Mouse (Mus musculus) macrophage (primary cell): ENCODE data around the gene Gstp3. TPM values are rescaled to one million over a fixed set of nuclear protein-coding genes. Genes with fewer than 3 reads are reported as not detected.
"Not testable (repeated sequence)": the region's sequence is repeated elsewhere in the genome, so short reads cannot be mapped to it uniquely, and the experiment has no call there.

Experiments used
- H3K27ac ChIP-seq: fragments of 350-480 bp; formaldehyde crosslinking; 2 replicates; pipeline ENCODE4 v1.9.0; 2021
- H3K36me3 ChIP-seq: fragments of 350-480 bp; formaldehyde crosslinking; 2 replicates; pipeline ENCODE4 v1.9.0; 2021; ENCODE audit errors: inconsistent target
- H3K4me3 ChIP-seq: fragments of 350-480 bp; formaldehyde crosslinking; 2 replicates; pipeline ENCODE4 v1.9.0; 2021; ENCODE audit errors: inconsistent target
- H3K79me2 ChIP-seq: fragments of 350-480 bp; formaldehyde crosslinking; 2 replicates; pipeline ENCODE4 v1.9.0; 2021; ENCODE audit errors: inconsistent target
- WGBS: methylation state at CpG from one replicate; pipeline ENCODE4 v1.1.7; 2026; ENCODE audit warnings: inconsistent platforms; ENCODE audit not compliant: missing documents; 5-methylcytosine and 5-hydroxymethylcytosine counted together
- polyA plus RNA-seq: library from polyadenylated mRNA; stranded (reverse); fragments of 250-400 nt; gene quantifications from 3 replicates; pipeline ENCODE4 v1.2.4, GENCODE M21; 2018; ENCODE audit warnings: inconsistent platforms

Gstp3 gene
- polyA plus RNA-seq, 1 experiment from 2014 or later = not detected

GRCm38 (mm10) chr19:4082219-4082965, 23.0 kb upstream of the Gstp3 start:
- WGBS = 95% methylated on average over 11 of the region's 11 CpGs

DNA sequence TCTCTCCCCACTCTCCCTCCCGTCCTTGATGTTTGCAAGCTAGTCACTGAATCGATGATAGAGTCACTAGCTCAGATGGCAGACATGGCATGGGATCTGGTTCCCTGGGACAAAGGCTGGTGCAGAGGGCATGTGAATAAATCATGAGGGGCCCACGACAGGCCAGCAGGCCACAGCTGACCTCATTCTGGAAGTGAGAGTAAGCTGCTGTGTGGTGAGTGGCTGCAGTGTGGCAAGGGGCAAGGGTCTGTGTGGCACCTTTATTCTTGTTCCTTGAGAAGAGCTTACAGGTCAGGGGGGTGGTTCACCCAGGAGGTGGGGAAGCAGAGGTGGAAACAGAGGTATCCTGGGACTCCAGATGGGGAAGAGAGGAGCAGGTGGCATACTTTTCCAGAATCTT, 22.0 kb upstream of the Gstp3 start, which contains the start of gene Cabp2:
Gene Cabp2 (plus strand): TSS at position 185 of the 400 bp plus-strand sequence.
- Histone ChIP-seq H3K79me2 (no peaks in the 10 kb centered on the region), H3K27ac (no peak within 1 kb of the TSS), H3K36me3 (no peaks in the 10 kb centered on the region), H3K4me3 (no peak within 1 kb of the TSS)
- 84% methylated on average over 3 of the region's 3 CpGs for WGBS

More at GRCm38 (mm10) chr19:4082219-4082965, 23.0 kb upstream of the Gstp3 start:
- no peaks in the 10 kb centered on the region for H3K36me3 ChIP-seq
- H3K4me3 ChIP-seq = no peak overlapping the region
- no peaks in the 10 kb centered on the region for H3K79me2 ChIP-seq
- no peak overlapping the region for H3K27ac ChIP-seq

DNA sequence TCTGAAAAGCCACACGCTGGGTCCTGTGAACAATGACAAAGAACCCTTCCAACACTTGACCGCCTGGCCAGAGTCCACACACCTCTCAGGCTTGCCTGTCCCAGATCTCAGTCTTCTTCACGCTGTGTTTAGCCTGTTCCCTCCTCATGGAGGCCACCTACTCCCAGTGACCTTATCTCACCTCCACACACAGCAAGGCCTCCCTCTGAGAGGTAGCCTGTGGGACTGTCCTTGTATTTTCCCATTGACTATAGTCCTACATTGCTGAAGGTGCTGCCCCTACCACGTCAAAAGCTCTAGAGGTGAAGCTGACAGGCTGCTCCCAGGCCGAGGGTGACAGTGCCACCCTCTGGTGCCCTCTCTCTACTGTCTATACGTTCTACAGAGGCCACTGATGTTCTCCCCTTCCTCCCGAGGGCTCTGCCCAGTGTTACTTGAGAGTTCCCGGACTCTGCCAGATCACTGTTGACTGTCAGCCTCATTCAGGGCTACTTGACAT, 21.2 kb upstream of the Gstp3 start:
- Histone ChIP-seq H3K27ac (no peak overlapping the region), H3K79me2 (no peaks in the 10 kb centered on the region), H3K36me3 (no peaks in the 10 kb centered on the region), H3K4me3 (no peak overlapping the region)
- 69% methylated on average over 8 of the region's 8 CpGs for WGBS

DNA sequence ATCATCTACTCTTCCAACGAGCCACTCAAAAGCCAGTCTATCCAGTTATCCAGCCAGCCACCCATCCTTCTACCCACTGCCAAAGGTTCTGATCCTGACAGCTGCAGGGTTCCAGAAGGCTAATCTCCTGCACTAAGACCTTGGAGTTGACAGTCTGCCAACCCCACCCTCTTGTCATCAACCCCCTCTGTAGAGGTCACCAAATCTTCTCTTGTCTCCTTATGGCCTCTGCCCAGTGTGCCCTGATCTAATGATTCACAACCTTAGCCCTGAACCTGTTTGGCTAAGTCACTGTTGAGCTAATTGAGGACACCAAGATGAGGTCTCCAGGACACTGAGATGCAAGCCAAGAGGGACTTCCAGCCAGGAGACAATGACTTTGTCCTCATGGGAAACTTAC, 20.2 kb upstream of the Gstp3 start:
- Histone ChIP-seq H3K79me2 (no peaks in the 10 kb centered on the region), H3K4me3 (no peak overlapping the region), H3K27ac (no peak overlapping the region), H3K36me3 (no peaks in the 10 kb centered on the region)
- WGBS = 94% methylated on average over 1 of the region's 1 CpGs

- H3K27ac ChIP-seq = no peak overlapping the region
- no peak overlapping the region for H3K4me3 ChIP-seq
- H3K79me2 ChIP-seq = no peaks in the 10 kb centered on the region
- WGBS = 100% methylated on average over 1 of the region's 1 CpGs
- no peaks in the 10 kb centered on the region for H3K36me3 ChIP-seq
These were observed 16.2 kb upstream of the Gstp3 start for GRCm38 (mm10) chr19:4075531-4075930.

GRCm38 (mm10) chr19:4072706-4073424, 13.5 kb upstream of the Gstp3 start:
- Histone ChIP-seq H3K27ac (no peak overlapping the region), H3K36me3 (no peaks in the 10 kb centered on the region), H3K4me3 (no peak overlapping the region), H3K79me2 (no peaks in the 10 kb centered on the region)
- 95% methylated on average over 5 of the region's 6 CpGs for WGBS

DNA sequence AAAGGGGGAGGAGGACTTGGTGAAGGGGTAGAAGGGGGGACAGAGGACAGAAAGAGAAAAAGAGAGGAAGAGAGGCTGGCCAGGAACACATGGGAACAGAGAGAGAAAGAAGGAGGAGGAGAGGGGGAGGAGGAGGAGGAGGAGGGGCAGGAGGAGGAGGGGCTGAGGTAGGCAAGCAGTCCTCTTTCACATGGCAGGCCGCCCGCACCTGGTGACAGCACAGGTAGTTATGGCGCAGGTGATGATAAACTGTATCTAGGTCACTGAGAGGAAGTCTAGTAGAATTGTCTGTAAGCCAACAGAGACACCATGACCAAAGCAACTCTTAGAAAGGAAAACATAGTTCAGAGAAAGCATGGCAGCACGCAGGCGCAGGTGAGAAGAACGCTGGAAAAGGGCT, 12.0 kb upstream of the Gstp3 start:
- no peak overlapping the region for H3K27ac ChIP-seq
- no peaks in the 10 kb centered on the region for H3K79me2 ChIP-seq
- no peaks in the 10 kb centered on the region for H3K36me3 ChIP-seq
- no peak overlapping the region for H3K4me3 ChIP-seq
- WGBS = 95% methylated on average over 6 of the region's 6 CpGs

- Histone ChIP-seq H3K36me3 (no peaks in the 10 kb centered on the region), H3K4me3 (no peak overlapping the region), H3K79me2 (no peaks in the 10 kb centered on the region), H3K27ac (no peak overlapping the region)
- WGBS = 10% methylated on average over 8 of the region's 8 CpGs
These were observed 11.4 kb upstream of the Gstp3 start for GRCm38 (mm10) chr19:4070756-4071155.

GRCm38 (mm10) chr19:4070311-4070710, 10.9 kb upstream of the Gstp3 start:
- no peaks in the 10 kb centered on the region for H3K79me2 ChIP-seq
- 86% methylated on average over 15 of the region's 15 CpGs for whole genome bisulfite sequencing
- no peak overlapping the region for H3K4me3 ChIP-seq
- H3K27ac ChIP-seq = no peak overlapping the region
- no peaks in the 10 kb centered on the region for H3K36me3 ChIP-seq

- no peaks in the 10 kb centered on the region for H3K79me2 ChIP-seq
- no peak overlapping the region for H3K4me3 ChIP-seq
- H3K36me3 ChIP-seq = no peaks in the 10 kb centered on the region
- WGBS = 86% methylated on average over 15 of the region's 15 CpGs
- H3K27ac ChIP-seq = no peak overlapping the region
These were observed 9.5 kb upstream of the Gstp3 start for GRCm38 (mm10) chr19:4068717-4069410.

GRCm38 (mm10) chr19:4068242-4068641, 8.9 kb upstream of the Gstp3 start:
- 94% methylated on average over 2 of the region's 2 CpGs for WGBS
- H3K4me3 ChIP-seq, H3K36me3 ChIP-seq, H3K27ac ChIP-seq, H3K79me2 ChIP-seq: not testable (repeated sequence)

- Histone ChIP-seq H3K4me3 (no peak overlapping the region), H3K79me2 (no peaks in the 10 kb centered on the region), H3K36me3 (no peaks in the 10 kb centered on the region), H3K27ac (no peak overlapping the region)
These were observed 7.5 kb upstream of the Gstp3 start for GRCm38 (mm10) chr19:4066877-4067276.

- no peak overlapping the region for H3K27ac ChIP-seq
- WGBS = 60% methylated on average over 5 of the region's 6 CpGs
- H3K4me3 ChIP-seq = no peak overlapping the region
- no peaks in the 10 kb centered on the region for H3K36me3 ChIP-seq
- H3K79me2 ChIP-seq = no peaks in the 10 kb centered on the region
These were observed 6.9 kb upstream of the Gstp3 start for GRCm38 (mm10) chr19:4066280-4066679.

DNA sequence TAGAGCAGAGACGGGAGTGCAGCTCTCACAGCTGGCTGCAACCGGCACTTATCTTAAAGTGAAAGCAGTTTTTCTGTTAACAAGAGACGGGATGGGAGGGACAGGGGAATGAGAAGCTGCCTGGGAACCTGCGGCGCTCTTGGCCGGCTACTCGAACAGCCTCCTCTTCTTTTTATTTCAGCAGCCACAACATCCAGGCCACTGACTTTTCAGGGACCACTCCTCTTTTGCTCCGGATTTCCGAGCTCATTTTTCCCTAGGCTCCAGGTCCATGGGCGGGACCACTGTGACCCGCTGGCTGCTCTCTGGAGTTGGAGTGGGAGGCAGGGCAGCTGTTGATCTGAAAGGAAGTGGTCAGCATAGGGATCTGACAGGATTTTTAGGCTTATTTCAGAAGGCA, 5.1 kb upstream of the Gstp3 start:
- H3K27ac ChIP-seq, H3K4me3 ChIP-seq, H3K36me3 ChIP-seq, H3K79me2 ChIP-seq: not testable (repeated sequence)
- WGBS = no CpG with 5 or more reads among the region's 11 CpGs

DNA sequence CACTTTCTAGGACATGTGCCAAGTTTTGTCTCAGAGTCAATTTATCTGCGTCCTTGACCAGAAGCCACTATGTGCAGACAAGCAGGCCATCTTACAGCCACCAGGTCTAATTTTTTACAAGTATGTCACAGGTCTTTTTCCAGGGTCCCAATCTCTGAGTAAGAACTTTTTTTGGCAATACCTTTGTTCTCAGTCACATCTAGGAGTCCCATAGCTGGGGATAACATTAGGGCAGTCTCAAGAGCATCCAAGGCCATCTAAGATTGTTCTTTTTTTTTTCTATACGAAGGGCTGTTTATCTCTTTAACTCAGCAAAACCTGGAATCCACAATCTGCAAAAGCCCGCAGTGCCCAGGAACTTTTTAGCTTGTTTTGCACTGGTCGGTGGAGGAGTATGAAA, 4.0 kb upstream of the Gstp3 start:
- H3K27ac ChIP-seq, H3K79me2 ChIP-seq, H3K4me3 ChIP-seq, H3K36me3 ChIP-seq: not testable (repeated sequence)
- no CpG with 5 or more reads among the region's 4 CpGs for WGBS
